Mouse (Mus musculus) brain, embryonic 14.5 days (tissue): ENCODE measurements at regions not wholly inside any gene's neighbourhood (a gene's known extent, or its start where the extent isn't known, plus 50 kb on each side); places are given as distances from the start of the nearest gene placed in this dataset.

Experiments
- CTCF ChIP-seq: fragments of 200-500 bp; IDR thresholded peaks from 2 replicates; pipeline ENCODE4 v1.5.1; 2012; ENCODE audit warnings: inconsistent platforms, mild to moderate bottlenecking, moderate library complexity, borderline replicate concordance; ENCODE audit not compliant: insufficient read depth, insufficient read length; ENCODE audit errors: extremely low read depth
- POLR2A ChIP-seq: fragments of 200-500 bp; IDR thresholded peaks from 2 replicates; pipeline ENCODE4 v1.6.1; 2012; ENCODE audit warnings: mild to moderate bottlenecking, inconsistent platforms, borderline replicate concordance; ENCODE audit not compliant: poor library complexity, insufficient read depth, insufficient read length, severe bottlenecking; ENCODE audit errors: extremely low read depth

DNA sequence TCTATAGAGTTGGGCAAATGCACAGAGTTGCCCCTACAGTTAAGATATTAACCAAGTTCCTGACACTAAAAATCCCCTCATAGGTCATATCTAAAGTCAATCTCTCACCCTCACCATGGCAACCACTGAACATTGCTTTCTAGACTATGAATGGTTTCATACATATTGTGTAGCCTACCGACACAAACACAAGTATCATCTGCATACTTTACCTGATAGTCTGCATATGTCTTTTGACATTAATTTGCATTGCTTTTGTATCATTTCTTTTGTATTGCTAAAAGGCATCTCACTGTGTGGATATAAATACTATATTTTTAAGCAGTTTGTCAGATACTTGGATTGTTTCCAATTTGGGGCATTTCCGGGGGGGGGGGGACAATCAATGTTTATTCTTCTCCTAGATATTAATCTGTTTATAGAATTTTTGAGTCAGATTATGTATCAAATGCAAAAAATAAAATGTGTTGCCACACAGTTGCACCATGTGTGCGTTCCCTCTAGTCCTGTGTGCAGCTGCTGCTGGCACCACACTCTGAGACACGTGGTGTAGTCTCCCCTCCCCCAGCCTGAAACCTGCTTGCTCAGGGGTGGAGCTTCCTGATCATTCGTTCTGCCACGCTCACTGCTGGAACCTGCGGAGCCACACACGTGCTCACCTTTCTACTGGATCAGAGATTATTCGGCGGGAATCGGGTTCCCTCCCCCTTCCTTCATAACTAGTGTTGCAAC is 94.7 kb upstream of the Mapk10 start:
- TF ChIP-seq CTCF (no peak), POLR2A (no peak)
